Mouse (Mus musculus) spleen, adult 2 months (tissue): ENCODE results near the gene Uri1. TPM values are rescaled to one million over a fixed set of nuclear protein-coding genes. Genes with fewer than 3 reads are reported as not detected.

Source experiments
- DNase-seq, 2 experiments: peaks; one replicate each; pipeline versions ENCODE4 v3.0.0 to v3.0.0-alpha.2; 2012 to 2021; ENCODE audit warnings: low spot score in 2 of 2, low read depth in 1 of 2
- H3K27ac ChIP-seq: fragments of 200-500 bp; 2 replicates; pipeline ENCODE4 v1.5.1; 2012; ENCODE audit warnings: low read length, inconsistent platforms; ENCODE audit not compliant: insufficient read depth
- H3K27me3 ChIP-seq: fragments of 200-500 bp; 2 replicates; pipeline ENCODE4 v1.6.1; 2012; ENCODE audit warnings: mild to moderate bottlenecking, moderate library complexity, low read length, inconsistent platforms; ENCODE audit not compliant: control insufficient read depth, insufficient read depth
- H3K36me3 ChIP-seq: fragments of 200-500 bp; 2 replicates; pipeline ENCODE4 v1.6.1; 2012; ENCODE audit warnings: mild to moderate bottlenecking, low read length, inconsistent platforms; ENCODE audit not compliant: control insufficient read depth, insufficient read depth
- H3K4me1 ChIP-seq: fragments of 200-500 bp; 2 replicates; pipeline ENCODE4 v1.6.1; 2011; ENCODE audit warnings: inconsistent platforms; ENCODE audit not compliant: control insufficient read depth, insufficient read depth, insufficient read length
- H3K4me3 ChIP-seq: fragments of 200-500 bp; 2 replicates; pipeline ENCODE4 v1.5.1; 2011; ENCODE audit warnings: mild to moderate bottlenecking, inconsistent platforms; ENCODE audit not compliant: insufficient read depth, insufficient read length; ENCODE audit errors: extremely low read depth
- CTCF ChIP-seq: fragments of 200-500 bp; IDR thresholded peaks from 2 replicates; pipeline ENCODE4 v1.5.1; 2011; ENCODE audit warnings: mild to moderate bottlenecking, inconsistent platforms; ENCODE audit not compliant: insufficient read depth, insufficient read length, insufficient replicate concordance; ENCODE audit errors: extremely low read depth
- POLR2A ChIP-seq: fragments of 200-500 bp; IDR thresholded peaks from 2 replicates; pipeline ENCODE4 v1.6.1; 2011; ENCODE audit warnings: low read depth, low read length, inconsistent platforms
- WGBS: fragments of 180-500 bp; shearing (Covaris S2); methylation state at CpG from one replicate; pipeline ENCODE4 v1.1.7; 2018; 5-methylcytosine and 5-hydroxymethylcytosine counted together
- polyA plus RNA-seq: library from polyadenylated mRNA; depleted of rRNA; stranded (reverse); fragments of >200 nt; gene quantifications from 2 replicates; pipeline ENCODE4 v1.2.3, GENCODE M21; 2012

The Uri1 gene
- polyA plus RNA-seq, 1 experiment: 5.3 TPM

- 70% methylated on average over 2 of the region's 2 CpGs for WGBS
- H3K4me3 ChIP-seq: no peak overlapping the region
- TF ChIP-seq POLR2A (no peak), CTCF (no peak)
Observed at GRCm38 (mm10) chr7:38029986-38030385, 6.6 kb upstream of the Uri1 start.

GRCm38 (mm10) chr7:38029083-38029482, 5.7 kb upstream of the Uri1 start:
- Histone ChIP-seq H3K4me3 (no peak overlapping the region), H3K36me3 (no peaks in the 10 kb centered on the region), H3K27me3 (no peaks in the 10 kb centered on the region), H3K27ac (no peak overlapping the region), H3K4me1 (no peaks in the 10 kb centered on the region)
- 58% methylated on average over 5 of the region's 5 CpGs for WGBS
- no peak for DNase-seq
- TF ChIP-seq CTCF (no peak), POLR2A (no peak)

More at GRCm38 (mm10) chr7:38029986-38030385, 6.6 kb upstream of the Uri1 start:
- no peaks in the 10 kb centered on the region for H3K27me3 ChIP-seq
- no peaks in the 10 kb centered on the region for H3K4me1 ChIP-seq
- DNase-seq: no peak
- no peaks in the 10 kb centered on the region for H3K36me3 ChIP-seq
- H3K27ac ChIP-seq: no peak overlapping the region

GRCm38 (mm10) chr7:38027940-38028600, 4.7 kb upstream of the Uri1 start:
- no peak for DNase-seq
- no peaks in the 10 kb centered on the region for H3K27me3 ChIP-seq
- TF ChIP-seq POLR2A (no peak), CTCF (no peak)
- no peaks in the 10 kb centered on the region for H3K36me3 ChIP-seq
- H3K27ac ChIP-seq: no peak overlapping the region
- 84% methylated on average over 7 of the region's 7 CpGs for WGBS
- H3K4me1 ChIP-seq: no peaks in the 10 kb centered on the region
- H3K4me3 ChIP-seq: no peak overlapping the region

- Histone ChIP-seq H3K27ac (no peak overlapping the region), H3K4me3 (no peak overlapping the region), H3K4me1 (no peaks in the 10 kb centered on the region), H3K36me3 (no peaks in the 10 kb centered on the region), H3K27me3 (no peaks in the 10 kb centered on the region)
- WGBS: 48% methylated on average over 4 of the region's 4 CpGs
- no peak for DNase-seq
- TF ChIP-seq POLR2A (no peak), CTCF (no peak)
Observed at GRCm38 (mm10) chr7:38024839-38025238, 1.5 kb upstream of the Uri1 start.

GRCm38 (mm10) chr7:38019770-38020169, 3.6 kb downstream of the Uri1 start:
- WGBS: 39% methylated on average over 2 of the region's 2 CpGs
- H3K27ac ChIP-seq: no peak overlapping the region

GRCm38 (mm10) chr7:38019369-38019749, 4.0 kb downstream of the Uri1 start:
- H3K27ac ChIP-seq: peak overlapping the region; percentile 88
- no peaks in the 10 kb centered on the region for H3K36me3 ChIP-seq
- no peaks in the 10 kb centered on the region for H3K27me3 ChIP-seq
- H3K4me3 ChIP-seq: peak overlapping the region; percentile 91
- H3K4me1 ChIP-seq: no peaks in the 10 kb centered on the region; the same call in 1 of the 2 replicates
- peak; percentile 76 to 88 for DNase-seq
- WGBS: 2% methylated on average over 47 of the region's 49 CpGs
- TF ChIP-seq CTCF (no peak), POLR2A (peak; percentile 57)

More at GRCm38 (mm10) chr7:38019770-38020169, 3.6 kb downstream of the Uri1 start:
- no peak for TF ChIP-seq CTCF
- TF ChIP-seq POLR2A: no peak
- no peaks in the 10 kb centered on the region for H3K36me3 ChIP-seq
- no peaks in the 10 kb centered on the region; the same call in 1 of the 2 replicates for H3K4me1 ChIP-seq
- H3K4me3 ChIP-seq: peak overlapping the region; percentile 21; the same call in 1 of the 2 replicates
- no peaks in the 10 kb centered on the region for H3K27me3 ChIP-seq
- DNase-seq: no peak
